Mouse (Mus musculus) kidney, adult 2 months (tissue): ENCODE results near the gene Prdm11.

Source experiments
- CTCF ChIP-seq: fragments of 200-500 bp; conservative IDR thresholded peaks from 2 replicates; pipeline ENCODE4 v1.5.1; 2011; ENCODE audit warnings: low read depth, mild to moderate bottlenecking, control low read depth, low read length, moderate library complexity, mixed read lengths; ENCODE audit not compliant: insufficient read depth, insufficient read length
- POLR2A ChIP-seq: fragments of 200-500 bp; IDR thresholded peaks from one replicate; pipeline ENCODE4 v1.6.1; 2011; ENCODE audit warnings: low read depth, low read length, control low read depth

- TF ChIP-seq CTCF (no peak), POLR2A (no peak)
These were observed 101.6 kb downstream of the Prdm11 start for GRCm38 (mm10) chr2:92944356-92944755.
